Mouse (Mus musculus): ENCODE data around the gene Cenpa. TPM values are rescaled to one million over a fixed set of nuclear protein-coding genes. Genes with fewer than 3 reads are reported as not detected.

The Cenpa gene
- polyA plus RNA-seq, 1 experiment from 2014 or later: 175 TPM

GRCm38 (mm10) chr5:30636994-30637393 lies 29.6 kb upstream of the Cenpa start:
- H3K4me1 ChIP-seq (replicated peaks; ENCODE audit: insufficient read depth, low read length): no peaks in the 10 kb centered on the region
- ATAC-seq (replicated peaks; ENCODE audit: low FRiP score, low read depth) (no peak), DNase-seq (ENCODE audit: low spot score) (no peak)
- no peaks in the 10 kb centered on the region for H3K36me3 ChIP-seq (ENCODE audit: insufficient read depth, low read length)
- TF ChIP-seq CTCF (IDR thresholded peaks at IDR 0.05; ENCODE audit: low read depth): no peak
- H3K4me2 ChIP-seq (ENCODE audit: low read length): no peak overlapping the region
- H3K9me3 ChIP-seq (replicated peaks; ENCODE audit: low read length): no peaks in the 10 kb centered on the region
- H3K27me3 ChIP-seq (ENCODE audit: insufficient read depth, low read length): no peaks in the 10 kb centered on the region
- no peak overlapping the region for H3K27ac ChIP-seq
- H3K9ac ChIP-seq (ENCODE audit: low read depth, low read length): no peak overlapping the region
- H3K4me3 ChIP-seq (replicated peaks; ENCODE audit: low read depth, low read length): no peak overlapping the region
- 39% methylated on average over 7 of the region's 7 CpGs for WGBS

- WGBS: 1% methylated on average over 6 of the region's 6 CpGs
- Histone ChIP-seq H3K27ac (no peak overlapping the region), H3K4me2 (ENCODE audit: low read length) (no peak overlapping the region), H3K9ac (ENCODE audit: low read depth, low read length) (no peak overlapping the region), H3K36me3 (ENCODE audit: insufficient read depth, low read length) (no peaks in the 10 kb centered on the region), H3K4me3 (replicated peaks; ENCODE audit: low read depth, low read length) (no peak overlapping the region), H3K4me1 (replicated peaks; ENCODE audit: insufficient read depth, low read length) (no peaks in the 10 kb centered on the region), H3K9me3 (replicated peaks; ENCODE audit: low read length) (no peaks in the 10 kb centered on the region), H3K27me3 (ENCODE audit: insufficient read depth, low read length) (no peaks in the 10 kb centered on the region)
- peak; percentile 94 for TF ChIP-seq CTCF (IDR thresholded peaks at IDR 0.05; ENCODE audit: low read depth)
- DNase-seq (ENCODE audit: low spot score): peak; percentile 87
- no peak for ATAC-seq (replicated peaks; ENCODE audit: low FRiP score, low read depth)
Observed at GRCm38 (mm10) chr5:30638041-30638440, 28.5 kb upstream of the Cenpa start.

GRCm38 (mm10) chr5:30643477-30644179 lies 22.9 kb upstream of the Cenpa start:
- H3K27me3 ChIP-seq (ENCODE audit: insufficient read depth, low read length): no peaks in the 10 kb centered on the region
- TF ChIP-seq CTCF (IDR thresholded peaks at IDR 0.05; ENCODE audit: low read depth): no peak
- H3K4me3 ChIP-seq (replicated peaks; ENCODE audit: low read depth, low read length): no peak overlapping the region
- WGBS: 56% methylated on average over 5 of the region's 5 CpGs
- no peak overlapping the region for H3K9ac ChIP-seq (ENCODE audit: low read depth, low read length)
- DNase-seq (ENCODE audit: low spot score): no peak
- no peak overlapping the region for H3K27ac ChIP-seq
- H3K9me3 ChIP-seq (replicated peaks; ENCODE audit: low read length): no peaks in the 10 kb centered on the region
- H3K4me2 ChIP-seq (ENCODE audit: low read length): no peak overlapping the region
- no peak for ATAC-seq (replicated peaks; ENCODE audit: low FRiP score, low read depth)
- H3K4me1 ChIP-seq (replicated peaks; ENCODE audit: insufficient read depth, low read length): peaks cover 10% of the 10 kb centered on the region; the same call in 1 of the 2 replicates
- no peaks in the 10 kb centered on the region for H3K36me3 ChIP-seq (ENCODE audit: insufficient read depth, low read length)

GRCm38 (mm10) chr5:30646036-30646435 lies 20.5 kb upstream of the Cenpa start:
- H3K9me3 ChIP-seq (replicated peaks; ENCODE audit: low read length): no peaks in the 10 kb centered on the region
- no peak overlapping the region for H3K4me3 ChIP-seq (replicated peaks; ENCODE audit: low read depth, low read length)
- H3K4me1 ChIP-seq (replicated peaks; ENCODE audit: insufficient read depth, low read length): peaks cover 15% of the 10 kb centered on the region; the same call in 1 of the 2 replicates
- no peak for TF ChIP-seq CTCF (IDR thresholded peaks at IDR 0.05; ENCODE audit: low read depth)
- no peaks in the 10 kb centered on the region for H3K36me3 ChIP-seq (ENCODE audit: insufficient read depth, low read length)
- 45% methylated on average over 2 of the region's 2 CpGs for WGBS
- ATAC-seq (replicated peaks; ENCODE audit: low FRiP score, low read depth): no peak
- no peak overlapping the region; the same call in 1 of the 2 replicates for H3K27ac ChIP-seq
- no peaks in the 10 kb centered on the region for H3K27me3 ChIP-seq (ENCODE audit: insufficient read depth, low read length)
- H3K4me2 ChIP-seq (ENCODE audit: low read length): no peak overlapping the region
- DNase-seq (ENCODE audit: low spot score): peak; percentile 40
- H3K9ac ChIP-seq (ENCODE audit: low read depth, low read length): no peak overlapping the region

- H3K27me3 ChIP-seq (ENCODE audit: insufficient read depth, low read length): no peaks in the 10 kb centered on the region
- H3K9ac ChIP-seq (ENCODE audit: low read depth, low read length): peak overlapping the region; percentile 78
- no peak for ATAC-seq (replicated peaks; ENCODE audit: low FRiP score, low read depth)
- H3K9me3 ChIP-seq (replicated peaks; ENCODE audit: low read length): no peaks in the 10 kb centered on the region
- peak overlapping the region; percentile 78; the same call in 1 of the 2 replicates for H3K27ac ChIP-seq
- 11% methylated on average over 9 of the region's 9 CpGs for WGBS
- peak overlapping the region; percentile 86 for H3K4me3 ChIP-seq (replicated peaks; ENCODE audit: low read depth, low read length)
- H3K36me3 ChIP-seq (ENCODE audit: insufficient read depth, low read length): no peaks in the 10 kb centered on the region
- DNase-seq (ENCODE audit: low spot score): no peak
- peak overlapping the region; percentile 94 for H3K4me2 ChIP-seq (ENCODE audit: low read length)
- peaks cover 15% of the 10 kb centered on the region; the same call in 1 of the 2 replicates for H3K4me1 ChIP-seq (replicated peaks; ENCODE audit: insufficient read depth, low read length)
- TF ChIP-seq CTCF (IDR thresholded peaks at IDR 0.05; ENCODE audit: low read depth): no peak
Observed at GRCm38 (mm10) chr5:30647396-30647795, 19.2 kb upstream of the Cenpa start.

- Histone ChIP-seq H3K4me3 (replicated peaks; ENCODE audit: low read depth, low read length) (peak within 1 kb of the TSS; percentile 86), H3K9me3 (replicated peaks; ENCODE audit: low read length) (no peaks in the 10 kb centered on the region), H3K36me3 (ENCODE audit: insufficient read depth, low read length) (0 out of 2 replicates have a peak, but pooled peaks cover 5% of the 10 kb centered on the region), H3K4me2 (ENCODE audit: low read length) (peak within 1 kb of the TSS; percentile 94), H3K9ac (ENCODE audit: low read depth, low read length) (peak within 1 kb of the TSS; percentile 78), H3K4me1 (replicated peaks; ENCODE audit: insufficient read depth, low read length) (peaks cover 15% of the 10 kb centered on the region; the same call in 1 of the 2 replicates), H3K27me3 (ENCODE audit: insufficient read depth, low read length) (no peaks in the 10 kb centered on the region), H3K27ac (peak within 1 kb of the TSS; percentile 78; the same call in 1 of the 2 replicates)
- WGBS: under 1% methylated on average over 38 of the region's 38 CpGs
- ATAC-seq (replicated peaks; ENCODE audit: low FRiP score, low read depth) (peak; percentile 88), DNase-seq (ENCODE audit: low spot score) (peak; percentile 91)
- no peak for TF ChIP-seq CTCF (IDR thresholded peaks at IDR 0.05; ENCODE audit: low read depth)
Observed at GRCm38 (mm10) chr5:30647815-30648560, 18.6 kb upstream of the Cenpa start, which contains the start of gene Slc35f6. TSS of gene Slc35f6 (plus strand) at chr5:30647933.

Data from kidney, postnatal 0 days (tissue).